Mouse (Mus musculus) 3T3-L1 (cell line): Measurements from ENCODE around the gene Spag9.

Experiments
- DNase-seq: peaks from one replicate; pipeline ENCODE4 v3.0.0-alpha.2; 2015; ENCODE audit warnings: low read depth, low spot score

The Spag9 gene

GRCm38 (mm10) chr11:94047288-94047687, 51.4 kb downstream of the Spag9 start:
- no peak for DNase-seq

- no peak for DNase-seq
Observed at GRCm38 (mm10) chr11:94054176-94054575, 58.3 kb downstream of the Spag9 start.

GRCm38 (mm10) chr11:94054901-94055300, 59.0 kb downstream of the Spag9 start:
- DNase-seq = no peak

GRCm38 (mm10) chr11:94063941-94064340, 68.0 kb downstream of the Spag9 start:
- no peak for DNase-seq

- DNase-seq = no peak
Observed at GRCm38 (mm10) chr11:94070455-94070854, 74.6 kb downstream of the Spag9 start.

- DNase-seq = peak; percentile 56
Observed at GRCm38 (mm10) chr11:94073283-94073682, 77.4 kb downstream of the Spag9 start.

- DNase-seq = peak; percentile 91
Observed at GRCm38 (mm10) chr11:94086966-94087365, 91.1 kb downstream of the Spag9 start.

GRCm38 (mm10) chr11:94090496-94090895, 94.6 kb downstream of the Spag9 start:
- peak; percentile 77 for DNase-seq

- DNase-seq = no peak
Observed at GRCm38 (mm10) chr11:94097489-94097888, 101.6 kb downstream of the Spag9 start.

GRCm38 (mm10) chr11:94098840-94099239, 102.9 kb downstream of the Spag9 start:
- no peak for DNase-seq

GRCm38 (mm10) chr11:94113795-94114194, 117.9 kb downstream of the Spag9 start:
- no peak for DNase-seq

- DNase-seq = no peak
Observed at GRCm38 (mm10) chr11:94115408-94115807, 119.5 kb downstream of the Spag9 start.

GRCm38 (mm10) chr11:94116655-94117054, 120.8 kb downstream of the Spag9 start:
- DNase-seq = no peak

- no peak for DNase-seq
Observed at GRCm38 (mm10) chr11:94117836-94118235, 121.9 kb downstream of the Spag9 start.

GRCm38 (mm10) chr11:94118612-94119011, 122.7 kb downstream of the Spag9 start:
- DNase-seq = no peak

- DNase-seq = no peak
Observed at GRCm38 (mm10) chr11:94120690-94121089, 124.8 kb downstream of the Spag9 start.

GRCm38 (mm10) chr11:94121501-94121900, 125.6 kb downstream of the Spag9 start:
- no peak for DNase-seq

- DNase-seq = no peak
Observed at GRCm38 (mm10) chr11:94122341-94123030, 126.6 kb downstream of the Spag9 start.

- DNase-seq = no peak
Observed at GRCm38 (mm10) chr11:94126701-94127100, 130.8 kb downstream of the Spag9 start.

GRCm38 (mm10) chr11:94127966-94128365, 132.1 kb downstream of the Spag9 start:
- peak; percentile 94 for DNase-seq

GRCm38 (mm10) chr11:94128506-94128905, 132.6 kb downstream of the Spag9 start:
- DNase-seq = no peak

GRCm38 (mm10) chr11:94129261-94130059, 133.6 kb downstream of the Spag9 start:
- DNase-seq = peak; percentile 85
